Mouse (Mus musculus) midbrain, embryonic 14.5 days (tissue): ENCODE measurements around the gene Ero1l. TPM values are rescaled to one million over a fixed set of nuclear protein-coding genes. Genes with fewer than 3 reads are reported as not detected.

Source experiments
- ATAC-seq: fragments of 200-750 bp; cut with Nextera tagmentation; 2 replicates; pipeline ENCODE4 v1.8.0; 2017; ENCODE audit warnings: moderate number of reproducible peaks, moderate library complexity; ENCODE audit not compliant: low FRiP score, low TSS enrichment
- DNase-seq: peaks from one replicate; pipeline ENCODE4 v3.0.0-alpha.2; 2015
- H3K27ac ChIP-seq: fragments of 300-500 bp; sonication (generic); replicated peaks from 2 replicates; pipeline ENCODE4 v1.5.1; 2014; ENCODE audit warnings: mild to moderate bottlenecking, low read depth, low read length, moderate library complexity
- H3K27me3 ChIP-seq: fragments of 300-500 bp; sonication (generic); 2 replicates; pipeline ENCODE4 v1.6.1; 2014; ENCODE audit warnings: low read length, control low read depth, mixed read lengths; ENCODE audit not compliant: control insufficient read depth, insufficient read depth
- H3K36me3 ChIP-seq: fragments of 300-500 bp; sonication (generic); 2 replicates; pipeline ENCODE4 v1.6.1; 2014; ENCODE audit warnings: low read length, control low read depth; ENCODE audit not compliant: control insufficient read depth, insufficient read depth
- H3K4me1 ChIP-seq: fragments of 300-500 bp; sonication (generic); 2 replicates; pipeline ENCODE4 v1.6.1; 2014; ENCODE audit warnings: mild to moderate bottlenecking, antibody characterized with exemption, low read length, control low read depth; ENCODE audit not compliant: control insufficient read depth, insufficient read depth
- H3K4me2 ChIP-seq: fragments of 300-500 bp; sonication (generic); 2 replicates; pipeline ENCODE4 v1.6.1; 2014; ENCODE audit warnings: mild to moderate bottlenecking, low read length, moderate library complexity
- H3K4me3 ChIP-seq: fragments of 300-500 bp; sonication (generic); replicated peaks from 2 replicates; pipeline ENCODE4 v1.5.1; 2014; ENCODE audit warnings: low read depth, low read length
- H3K9ac ChIP-seq: fragments of 300-500 bp; sonication (generic); replicated peaks from 2 replicates; pipeline ENCODE4 v1.6.1; 2014; ENCODE audit warnings: mild to moderate bottlenecking, low read length, moderate library complexity
- H3K9me3 ChIP-seq: fragments of 300-500 bp; sonication (generic); 2 replicates; pipeline ENCODE4 v1.6.1; 2016; ENCODE audit warnings: low read length, control low read depth, mixed read lengths; ENCODE audit not compliant: control insufficient read depth
- WGBS: fragments of 180-500 bp; shearing (Covaris S2); extraction: QIAGEN DNeasy Blood & Tissue Kit; methylation state at CpG from one replicate; pipeline ENCODE4 v1.1.7; 2014; 5-methylcytosine and 5-hydroxymethylcytosine counted together
- polyA plus RNA-seq: library from polyadenylated mRNA; unstranded; fragments of >200 nt; fragmentation: Nextera tagmentation; extraction: Ambion mirVana; gene quantifications from 2 replicates; pipeline ENCODE4 v1.2.1, GENCODE M21; 2014

Ero1l gene
- polyA plus RNA-seq, 1 experiment from 2014 or later: 29.9 TPM

DNA sequence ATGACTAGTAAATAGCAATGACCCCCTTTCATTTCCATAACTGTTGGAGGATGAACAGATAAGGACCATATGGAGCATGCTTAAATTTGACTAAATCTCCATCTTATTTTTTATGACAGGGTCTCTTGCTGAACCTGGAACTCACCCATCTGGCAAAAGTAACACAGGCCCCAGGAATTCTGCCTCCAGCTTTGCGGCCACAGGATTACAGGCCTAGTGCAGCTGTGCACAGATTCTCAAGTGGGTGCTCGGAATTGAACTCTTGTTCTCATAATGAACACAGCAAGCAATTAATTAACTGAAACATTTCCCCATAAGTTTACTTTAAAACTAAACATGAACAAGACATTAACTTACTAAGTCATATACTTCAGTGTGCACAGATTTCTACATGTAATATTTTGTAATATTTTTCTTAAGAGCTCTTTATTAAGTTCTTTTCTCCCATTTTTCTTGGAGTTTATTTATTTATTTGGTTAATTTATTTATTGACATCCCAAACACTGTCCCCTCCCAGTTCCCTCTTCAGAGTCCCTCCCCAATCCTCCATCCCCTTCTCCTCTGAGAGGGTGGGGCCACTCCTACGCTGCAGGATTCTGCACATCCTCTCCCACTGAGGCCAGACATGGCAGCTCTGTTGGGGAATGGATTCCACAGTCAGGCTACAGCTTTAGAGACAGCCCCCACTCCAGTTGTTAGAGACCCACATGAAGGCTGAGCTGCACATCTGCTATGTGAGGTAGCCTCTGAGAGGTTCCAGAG lies 54.6 kb downstream of the Ero1l start:
- H3K27ac ChIP-seq: no peak overlapping the region
- peaks cover 13% of the 10 kb centered on the region for H3K36me3 ChIP-seq
- peaks cover 3% of the 10 kb centered on the region; the same call in 1 of the 2 replicates for H3K9me3 ChIP-seq
- no peaks in the 10 kb centered on the region for H3K27me3 ChIP-seq
- H3K4me2 ChIP-seq: no peak overlapping the region
- no peak for ATAC-seq
- no peak overlapping the region for H3K4me3 ChIP-seq
- H3K9ac ChIP-seq: no peak overlapping the region
- H3K4me1 ChIP-seq: no peaks in the 10 kb centered on the region
- no peak for DNase-seq
- 88% methylated on average over 3 of the region's 3 CpGs for WGBS

- no peak for DNase-seq
- 91% methylated on average over 4 of the region's 4 CpGs for WGBS
Observed at GRCm38 (mm10) chr14:45251548-45252076, 67.0 kb downstream of the Ero1l start.

GRCm38 (mm10) chr14:45241613-45242012 lies 77.0 kb downstream of the Ero1l start:
- H3K27ac ChIP-seq: no peak overlapping the region
- no peak overlapping the region for H3K4me3 ChIP-seq
- ATAC-seq (no peak), DNase-seq (no peak)
- WGBS: 54% methylated on average over 1 of the region's 1 CpGs
- peaks cover 4% of the 10 kb centered on the region for H3K36me3 ChIP-seq
- no peaks in the 10 kb centered on the region for H3K9me3 ChIP-seq
- H3K4me2 ChIP-seq: no peak overlapping the region
- H3K27me3 ChIP-seq: no peaks in the 10 kb centered on the region
- H3K4me1 ChIP-seq: no peaks in the 10 kb centered on the region
- H3K9ac ChIP-seq: no peak overlapping the region

More at GRCm38 (mm10) chr14:45251548-45252076, 67.0 kb downstream of the Ero1l start:
- no peaks in the 10 kb centered on the region for H3K4me1 ChIP-seq
- H3K4me2 ChIP-seq: no peak overlapping the region
- no peak overlapping the region for H3K27ac ChIP-seq
- no peaks in the 10 kb centered on the region for H3K27me3 ChIP-seq
- H3K4me3 ChIP-seq: no peak overlapping the region
- H3K36me3 ChIP-seq: peaks cover 23% of the 10 kb centered on the region
- no peak overlapping the region for H3K9ac ChIP-seq
- ATAC-seq: no peak
- H3K9me3 ChIP-seq: no peaks in the 10 kb centered on the region

- Histone ChIP-seq H3K4me3 (no peak overlapping the region), H3K27me3 (no peaks in the 10 kb centered on the region), H3K9ac (no peak overlapping the region), H3K4me1 (no peaks in the 10 kb centered on the region), H3K9me3 (no peaks in the 10 kb centered on the region), H3K4me2 (no peak overlapping the region), H3K36me3 (no peaks in the 10 kb centered on the region), H3K27ac (no peak overlapping the region)
- no peak for DNase-seq
- WGBS: 76% methylated on average over 2 of the region's 2 CpGs
- no peak for ATAC-seq
Observed at GRCm38 (mm10) chr14:45239042-45239441, 79.5 kb downstream of the Ero1l start.

Other genes starting within 250 kb of the Ero1l start
- 20.8 and 21.1 TPM in 2 replicates for gene Gpr137c, start 99.1 kb downstream of the Ero1l start, polyA plus RNA-seq
- gene Txndc16, start 98.4 kb downstream of the Ero1l start, polyA plus RNA-seq: 28.4 and 40.0 TPM in 2 replicates
- 184 and 203 TPM in 2 replicates for gene Psmc6, start 11.0 kb upstream of the Ero1l start, polyA plus RNA-seq
- 61.4 and 66.5 TPM in 2 replicates for gene Styx, start 32.3 kb upstream of the Ero1l start, polyA plus RNA-seq
- gene Gnpnat1, start 86.1 kb upstream of the Ero1l start, polyA plus RNA-seq: 31.6 and 32.3 TPM in 2 replicates
- 49.1 and 63.8 TPM in 2 replicates for gene Fermt2, start 211.3 kb upstream of the Ero1l start, polyA plus RNA-seq